Mouse (Mus musculus) cerebellum, postnatal 4 days (tissue): ENCODE measurements around the gene Iqgap2.

Experiments used
- DNase-seq, 2 experiments: peaks; one replicate each; pipeline ENCODE4 v3.0.0; 2022; ENCODE audit warnings: low spot score in 2 of 2, mixed read lengths in 1 of 2

The Iqgap2 gene

GRCm38 (mm10) chr13:95884455-95884854, 7.3 kb downstream of the Iqgap2 start:
- no peak for DNase-seq

GRCm38 (mm10) chr13:95882001-95882400, 9.7 kb downstream of the Iqgap2 start:
- no peak for DNase-seq

- DNase-seq: no peak
These were observed 10.3 kb downstream of the Iqgap2 start for GRCm38 (mm10) chr13:95881427-95881826.

- DNase-seq: no peak
These were observed 11.1 kb downstream of the Iqgap2 start for GRCm38 (mm10) chr13:95880633-95881032.

- DNase-seq: no peak
These were observed 19.7 kb downstream of the Iqgap2 start for GRCm38 (mm10) chr13:95871993-95872392.

GRCm38 (mm10) chr13:95870626-95871025, 21.1 kb downstream of the Iqgap2 start:
- no peak for DNase-seq

GRCm38 (mm10) chr13:95868896-95869540, 22.7 kb downstream of the Iqgap2 start:
- no peak for DNase-seq

- no peak for DNase-seq
These were observed 29.5 kb downstream of the Iqgap2 start for GRCm38 (mm10) chr13:95862201-95862600.

GRCm38 (mm10) chr13:95859271-95859670, 32.5 kb downstream of the Iqgap2 start:
- no peak for DNase-seq

GRCm38 (mm10) chr13:95858866-95859265, 32.9 kb downstream of the Iqgap2 start:
- DNase-seq: no peak

- DNase-seq: no peak
These were observed 36.2 kb downstream of the Iqgap2 start for GRCm38 (mm10) chr13:95855537-95855936.

- no peak for DNase-seq
These were observed 40.1 kb downstream of the Iqgap2 start for GRCm38 (mm10) chr13:95851611-95852010.

- no peak for DNase-seq
These were observed 41.3 kb downstream of the Iqgap2 start for GRCm38 (mm10) chr13:95850451-95850850.

- DNase-seq: no peak
These were observed 42.2 kb downstream of the Iqgap2 start for GRCm38 (mm10) chr13:95849501-95850007.

- no peak for DNase-seq
These were observed 45.4 kb downstream of the Iqgap2 start for GRCm38 (mm10) chr13:95846364-95846763.

- no peak for DNase-seq
These were observed 46.8 kb downstream of the Iqgap2 start for GRCm38 (mm10) chr13:95844950-95845349.

GRCm38 (mm10) chr13:95843411-95844026, 48.2 kb downstream of the Iqgap2 start:
- no peak for DNase-seq

- no peak for DNase-seq
These were observed 48.9 kb downstream of the Iqgap2 start for GRCm38 (mm10) chr13:95842803-95843202.

GRCm38 (mm10) chr13:95841946-95842345, 49.8 kb downstream of the Iqgap2 start:
- no peak for DNase-seq

GRCm38 (mm10) chr13:95836944-95837343, 54.8 kb downstream of the Iqgap2 start:
- DNase-seq: no peak

- no peak for DNase-seq
These were observed 58.2 kb downstream of the Iqgap2 start for GRCm38 (mm10) chr13:95833473-95833872.

GRCm38 (mm10) chr13:95832712-95833111, 59.0 kb downstream of the Iqgap2 start:
- DNase-seq: no peak

GRCm38 (mm10) chr13:95831760-95832159, 60.0 kb downstream of the Iqgap2 start:
- no peak for DNase-seq
